Mouse (Mus musculus) heart, adult 2 months (tissue): ENCODE data around the gene Eno1.

Experiments
- CTCF ChIP-seq: fragments of 200-600 bp; IDR thresholded peaks from 2 replicates; pipeline ENCODE4 v1.8.1; 2022; ENCODE audit warnings: antibody characterized with exemption, mild to moderate bottlenecking, moderate library complexity
- EP300 ChIP-seq: fragments of 200-500 bp; IDR thresholded peaks from 2 replicates; pipeline ENCODE4 v1.6.1; 2011; ENCODE audit warnings: low read depth, low read length, control low read depth; ENCODE audit not compliant: insufficient read depth

DNA sequence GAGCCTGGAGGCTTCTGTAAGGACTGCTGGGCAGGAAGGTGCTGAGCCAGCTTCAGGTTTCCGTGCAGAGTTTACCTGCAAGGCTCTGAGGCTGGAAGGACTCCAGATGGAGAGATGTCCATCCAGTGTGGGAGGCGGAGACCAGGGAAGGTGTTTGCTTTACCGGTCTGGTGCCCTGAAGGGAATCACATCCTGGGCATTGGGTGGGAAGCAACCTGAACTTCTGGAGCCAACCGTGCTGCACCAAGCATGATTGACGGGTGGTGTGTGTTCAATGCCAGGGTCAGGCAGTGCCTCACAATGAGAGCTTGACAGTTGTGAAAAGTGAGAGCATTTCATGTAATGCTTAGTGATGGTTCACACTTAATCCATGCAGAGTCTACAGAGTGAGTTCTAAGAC, 12.4 kb downstream of the Eno1 start:
- TF ChIP-seq CTCF: no peak
- no peak for TF ChIP-seq EP300
